Comparison of ENCODE assay signal across 29 mouse cellular contexts in genomic region chrX:78563451-78563850, GRCm38 (mm10). TPM values are rescaled to one million over a fixed set of nuclear protein-coding genes. Genes with fewer than 3 reads are reported as not detected.
DNase-seq lines count a peak whose midpoint lies in the region; ATAC-seq and TF ChIP-seq lines count a peak whose summit lies in the region.
"Had no signal": no experiment of that assay in that cellular context is flagged by ENCODE, and none has a peak within 500 bp of the region (broad histone marks: within the 10 kb centered on the region; RNA-seq: fewer than 3 reads in every experiment).

No protein-coding gene starts in this region.

- H3K9ac ChIP-seq in MEL (ENCODE audit: control insufficient read depth, low read depth, low read length, poor library complexity, severe bottlenecking) = no peak overlapping the region
- no peak overlapping the region for H3K9ac ChIP-seq in embryonic facial prominence, embryonic 14.5 days (ENCODE audit: low read depth, low read length)
- H3K9ac ChIP-seq: embryonic facial prominence, embryonic 12.5 days; embryonic facial prominence, embryonic 15.5 days; forebrain, embryonic 12.5 days had no signal

- H3K79me2 ChIP-seq in MEL (ENCODE audit: control insufficient read depth, insufficient read depth, low read length, poor library complexity) = no peaks in the 10 kb centered on the region

- DNase-seq in MEL (ENCODE audit: low read depth, low spot score) = peak; percentile 45
- peak; percentile 8 for DNase-seq in embryonic facial prominence, embryonic 10.5 days (ENCODE audit: low spot score)
- DNase-seq in embryonic facial prominence, embryonic 14.5 days (ENCODE audit: low spot score) = peak; percentile 40
- DNase-seq in layer of hippocampus, postnatal 25 days (ENCODE audit: extremely low spot score in 1 of 2, low spot score in 1 of 2) = no peak
- DNase-seq in neural tube, embryonic 10.5 days (ENCODE audit: extremely low spot score, low spot score) = no peak
- no peak for DNase-seq in left cerebral cortex, postnatal 36 days (ENCODE audit: low spot score in 2 of 2)
- DNase-seq in thymus, postnatal 0 days (ENCODE audit: low spot score) = no peak
- DNase-seq: adrenal gland, adult 8-10 months; adrenal gland, postnatal 14 days; adrenal gland, postnatal 36 days; B cell, adult 2 months; cerebellum, adult 11-12 months; cerebellum, adult 2 months; cerebellum, adult 9-10 months; cerebellum, postnatal 10 days; cerebellum, postnatal 25 days had no signal

- H3K27me3 ChIP-seq in MEL (ENCODE audit: control insufficient read depth in 1 of 2, insufficient read depth in 2 of 2, low read length in 2 of 2) = no peaks in the 10 kb centered on the region
- H3K27me3 ChIP-seq in embryonic facial prominence, embryonic 10.5 days (replicated peaks; ENCODE audit: low read depth, poor library complexity, severe bottlenecking) = no peaks in the 10 kb centered on the region
- no peaks in the 10 kb centered on the region for H3K27me3 ChIP-seq in embryonic facial prominence, embryonic 14.5 days (replicated peaks; ENCODE audit: control insufficient read depth, insufficient read depth, low read length)
- H3K27me3 ChIP-seq: CH12.LX; embryonic facial prominence, embryonic 12.5 days; embryonic facial prominence, embryonic 15.5 days; forebrain, embryonic 12.5 days had no signal

- no peaks in the 10 kb centered on the region for H3K9me3 ChIP-seq in MEL (replicated peaks; ENCODE audit: insufficient read depth, low read length)
- H3K9me3 ChIP-seq in embryonic facial prominence, embryonic 10.5 days = no peaks in the 10 kb centered on the region
- H3K9me3 ChIP-seq in embryonic facial prominence, embryonic 14.5 days (ENCODE audit: control insufficient read depth, low read length) = no peaks in the 10 kb centered on the region
- H3K9me3 ChIP-seq: embryonic facial prominence, embryonic 12.5 days; embryonic facial prominence, embryonic 15.5 days; forebrain, embryonic 10.5 days; forebrain, embryonic 12.5 days; G1E had no signal

- no peak for TF ChIP-seq RAD21 in MEL (IDR thresholded peaks at IDR 0.05; ENCODE audit: low read depth, low read length)

- TF ChIP-seq POLR2A in MEL (IDR thresholded peaks at IDR 0.05; ENCODE audit: control insufficient read depth in 1 of 2, insufficient read depth in 1 of 2, low read depth in 1 of 2, low read length in 2 of 2, poor library complexity in 1 of 2) = no peak

- peaks cover 0 to 21% of the 10 kb centered on the region in 2 experiments; a peak in 2 of 4 replicates for H3K36me3 ChIP-seq in MEL (ENCODE audit: control insufficient read depth in 1 of 2, insufficient read depth in 2 of 2, low read length in 2 of 2)
- H3K36me3 ChIP-seq in embryonic facial prominence, embryonic 10.5 days (replicated peaks) = no peaks in the 10 kb centered on the region
- H3K36me3 ChIP-seq in embryonic facial prominence, embryonic 14.5 days (ENCODE audit: control insufficient read depth, insufficient read depth, low read length) = no peaks in the 10 kb centered on the region
- H3K36me3 ChIP-seq: embryonic facial prominence, embryonic 12.5 days; embryonic facial prominence, embryonic 15.5 days; forebrain, embryonic 10.5 days; forebrain, embryonic 12.5 days; G1E had no signal

- no peak overlapping the region for H3K4me3 ChIP-seq in MEL (ENCODE audit: control insufficient read depth in 1 of 2, insufficient read depth in 1 of 2, low read depth in 2 of 2, low read length in 2 of 2)
- H3K4me3 ChIP-seq in embryonic facial prominence, embryonic 10.5 days = no peak overlapping the region
- no peak overlapping the region for H3K4me3 ChIP-seq in embryonic facial prominence, embryonic 14.5 days (ENCODE audit: low read depth, low read length)
- H3K4me3 ChIP-seq: embryonic facial prominence, embryonic 12.5 days; embryonic facial prominence, embryonic 15.5 days; erythroblast, embryonic 14.5 days; forebrain, embryonic 10.5 days; forebrain, embryonic 12.5 days had no signal

- no peak for ATAC-seq in embryonic facial prominence, embryonic 14.5 days (ENCODE audit: low read depth)
- peak; percentile 70; the same call in 1 of the 2 replicates for ATAC-seq in megakaryocyte-erythroid progenitor cell, adult 5-6 weeks (replicated peaks; ENCODE audit: low FRiP score, low TSS enrichment, poor library complexity, severe bottlenecking)
- ATAC-seq: activated CD4-positive, CD25-positive, alpha-beta regulatory T cell, adult 4 months; CD4-positive, CD25-positive, alpha-beta regulatory T cell, adult 4 months; forebrain, embryonic 14.5 days; forebrain, embryonic 16.5 days; Patski had no signal

- no peak for TF ChIP-seq EP300 in MEL (IDR thresholded peaks at IDR 0.05; ENCODE audit: low read depth in 1 of 2, low read length in 2 of 2)

- H3K4me1 ChIP-seq in MEL (ENCODE audit: control insufficient read depth in 1 of 2, insufficient read depth in 2 of 2, low read length in 2 of 2) = peaks cover 0 to 30% of the 10 kb centered on the region in 2 experiments; a peak in 2 of 4 replicates
- no peaks in the 10 kb centered on the region for H3K4me1 ChIP-seq in embryonic facial prominence, embryonic 10.5 days
- H3K4me1 ChIP-seq in embryonic facial prominence, embryonic 14.5 days (ENCODE audit: control insufficient read depth, insufficient read depth, low read length) = no peaks in the 10 kb centered on the region
- H3K4me1 ChIP-seq: embryonic facial prominence, embryonic 12.5 days; embryonic facial prominence, embryonic 15.5 days; forebrain, embryonic 10.5 days; forebrain, embryonic 12.5 days had no signal

- WGBS in embryonic facial prominence, embryonic 10.5 days = 42% methylated on average over 2 of the region's 2 CpGs
- WGBS in embryonic facial prominence, embryonic 14.5 days = 15% methylated on average over 2 of the region's 2 CpGs

- no peak overlapping the region for H3K4me2 ChIP-seq in embryonic facial prominence, embryonic 14.5 days (ENCODE audit: low read depth, low read length)
- H3K4me2 ChIP-seq: embryonic facial prominence, embryonic 12.5 days; embryonic facial prominence, embryonic 15.5 days; forebrain, embryonic 12.5 days had no signal

- no peak for TF ChIP-seq CTCF in MEL (IDR thresholded peaks at IDR 0.05 in 2 of 3, conservative IDR thresholded peaks at IDR 0.05 in 1 of 3; ENCODE audit: control insufficient read depth in 1 of 3, insufficient read depth in 1 of 3, low read depth in 2 of 3, low read length in 3 of 3, poor library complexity in 1 of 3, severe bottlenecking in 1 of 3)

- intact Hi-C loops in left cerebral cortex, postnatal 36 days (cut with DNase I) = no loop called here

- 0 out of 2 replicates have a peak overlapping the region, but pooled peaks have one; percentile 24 for H3K27ac ChIP-seq in MEL (ENCODE audit: control insufficient read depth, low read depth, low read length)
- no peak overlapping the region for H3K27ac ChIP-seq in embryonic facial prominence, embryonic 10.5 days (replicated peaks)
- H3K27ac ChIP-seq in embryonic facial prominence, embryonic 14.5 days (replicated peaks; ENCODE audit: low read depth, low read length) = no peak overlapping the region
- H3K27ac ChIP-seq: embryonic facial prominence, embryonic 12.5 days; embryonic facial prominence, embryonic 15.5 days; forebrain, embryonic 10.5 days; forebrain, embryonic 12.5 days had no signal

TF ChIP-seq in MEL, 35 proteins besides CTCF, POLR2A, EP300 and RAD21:
- TF ChIP-seq JUND (IDR thresholded peaks at IDR 0.05; ENCODE audit: low read depth, low read length) (no peak), GATA1 (IDR thresholded peaks at IDR 0.05; ENCODE audit: low read depth, low read length) (peak; percentile 76), ZKSCAN1 (IDR thresholded peaks at IDR 0.05; ENCODE audit: low read depth, low read length) (no peak), RCOR1 (IDR thresholded peaks at IDR 0.05; ENCODE audit: low read depth, low read length) (no peak)

RNA-seq across cellular contexts. Expression of gene Prrg1, which starts 20.2 kb away (rescaled TPM):
- 2.7 and 4.5 TPM in 2 replicates for total RNA-seq in MEL (2012; rRNA removed)
- 1 to 10 TPM in 1 of 2 experiments, not detected in 1; 3.5 TPM for polyA plus RNA-seq in MEL (2012; ENCODE audit: insufficient read depth in 1 of 2, insufficient read length in 2 of 2, low read depth in 1 of 2, low replicate concordance in 2 of 2, missing spikeins in 1 of 2)
- 7.3 and 9.3 TPM in 2 replicates for polyA plus RNA-seq in embryonic facial prominence, embryonic 10.5 days (2016; fragmentation: Nextera tagmentation; extraction: Ambion mirVana)
- polyA plus RNA-seq in embryonic facial prominence, embryonic 14.5 days (2014; fragmentation: Nextera tagmentation; extraction: Ambion mirVana) = 17.6 and 17.9 TPM in 2 replicates
- 8.0 and 13.1 TPM in 2 replicates for total RNA-seq in megakaryocyte-erythroid progenitor cell, adult 5-6 weeks (2014; fragmentation: Nextera tagmentation)
- total RNA-seq in megakaryocyte-erythroid progenitor cell, adult 5-6 weeks (2017) = 5.6 and 7.5 TPM in 2 replicates
- 1 to 10 TPM; 3.5 to 4.1 TPM for total RNA-seq in layer of hippocampus, postnatal 25 days (2021)
- total RNA-seq in left cerebral cortex, postnatal 36 days (2021) = 1 to 10 TPM; 3.7 to 5.1 TPM
- 8.3 and 8.6 TPM in 2 replicates for polyA plus RNA-seq in thymus, postnatal 0 days (2015; fragmentation: Nextera tagmentation; extraction: Ambion mirVana)
- total RNA-seq: CH12.LX had no signal
- polyA plus RNA-seq: erythroblast, embryonic 14.5 days; G1E had no signal

Comparison
In these comparisons a context has a peak if more than half of its experiments do, and no peak if none do; other contexts are left out.
1. DNase-seq: peak in MEL (single experiment), embryonic facial prominence, embryonic 10.5 days (single experiment) and embryonic facial prominence, embryonic 14.5 days (single experiment); none in layer of hippocampus, postnatal 25 days (0 of 2), neural tube, embryonic 10.5 days (single experiment), left cerebral cortex, postnatal 36 days (0 of 2) and thymus, postnatal 0 days (single experiment).